Mouse (Mus musculus) heart, embryonic 15.5 days (tissue): ENCODE data around the gene Prkca. TPM values are rescaled to one million over a fixed set of nuclear protein-coding genes. Genes with fewer than 3 reads are reported as not detected.
A peak's percentile ranks its signal among the peaks of the same experiment; 100 is the strongest.

Experiments
- ATAC-seq: fragments of 200-750 bp; cut with Nextera tagmentation; replicated peaks from 2 replicates; pipeline ENCODE4 v1.8.0; 2017; ENCODE audit warnings: low read depth, moderate TSS enrichment; ENCODE audit not compliant: insufficient number of reproducible peaks, insufficient read depth, low FRiP score
- H3K27ac ChIP-seq: fragments of 300-500 bp; sonication (generic); 2 replicates; pipeline ENCODE4 v1.5.1; 2015; ENCODE audit warnings: mild to moderate bottlenecking, inconsistent platforms
- H3K27me3 ChIP-seq: fragments of 300-500 bp; sonication (generic); 2 replicates; pipeline ENCODE4 v1.6.1; 2015; ENCODE audit warnings: inconsistent platforms
- H3K36me3 ChIP-seq: fragments of 300-500 bp; sonication (generic); 2 replicates; pipeline ENCODE4 v1.6.1; 2015; ENCODE audit warnings: mild to moderate bottlenecking, inconsistent platforms
- H3K4me1 ChIP-seq: fragments of 300-500 bp; sonication (generic); replicated peaks from 2 replicates; pipeline ENCODE4 v1.6.1; 2015; ENCODE audit warnings: inconsistent platforms
- H3K4me2 ChIP-seq: fragments of 300-500 bp; sonication (generic); 2 replicates; pipeline ENCODE4 v1.6.1; 2015; ENCODE audit warnings: inconsistent platforms, mild to moderate bottlenecking, moderate library complexity
- H3K4me3 ChIP-seq: fragments of 300-500 bp; sonication (generic); 2 replicates; pipeline ENCODE4 v1.5.1; 2015; ENCODE audit warnings: mild to moderate bottlenecking, inconsistent platforms
- H3K9ac ChIP-seq: fragments of 300-500 bp; sonication (generic); 2 replicates; pipeline ENCODE4 v1.6.1; 2015; ENCODE audit warnings: mild to moderate bottlenecking, inconsistent platforms
- H3K9me3 ChIP-seq: fragments of 300-500 bp; sonication (generic); replicated peaks from 2 replicates; pipeline ENCODE4 v1.6.1; 2016; ENCODE audit warnings: inconsistent platforms
- WGBS: fragments of 180-500 bp; shearing (Covaris S2); methylation state at CpG from one replicate; pipeline ENCODE4 v1.1.7; 2015; ENCODE audit warnings: mixed read lengths; 5-methylcytosine and 5-hydroxymethylcytosine counted together
- polyA plus RNA-seq: library from polyadenylated mRNA; unstranded; fragments of >200 nt; fragmentation: Nextera tagmentation; extraction: Ambion mirVana; gene quantifications from 2 replicates; pipeline ENCODE4 v1.2.1, GENCODE M21; 2015

Gene Prkca
- polyA plus RNA-seq, 1 experiment from 2014 or later: 13.7 TPM

- Histone ChIP-seq H3K27ac (no peak overlapping the region), H3K4me2 (no peak overlapping the region), H3K4me3 (no peak overlapping the region), H3K27me3 (no peaks in the 10 kb centered on the region), H3K9ac (no peak overlapping the region), H3K36me3 (no peaks in the 10 kb centered on the region), H3K9me3 (no peaks in the 10 kb centered on the region), H3K4me1 (peaks cover 55% of the 10 kb centered on the region)
- 73% methylated on average over 16 of the region's 16 CpGs for WGBS
- no peak for ATAC-seq
Observed at GRCm38 (mm10) chr11:108272601-108273414, 70.9 kb downstream of the Prkca start.

- 0 out of 2 replicates have a peak overlapping the region, but pooled peaks have one; percentile 26 for H3K9ac ChIP-seq
- no peak for ATAC-seq
- H3K4me3 ChIP-seq: no peak overlapping the region
- 43% methylated on average over 8 of the region's 8 CpGs for WGBS
- no peaks in the 10 kb centered on the region for H3K9me3 ChIP-seq
- H3K36me3 ChIP-seq: no peaks in the 10 kb centered on the region
- H3K4me2 ChIP-seq: no peak overlapping the region
- H3K27ac ChIP-seq: 0 out of 2 replicates have a peak overlapping the region, but pooled peaks have one; percentile 13
- peaks cover 60% of the 10 kb centered on the region for H3K4me1 ChIP-seq
- no peaks in the 10 kb centered on the region for H3K27me3 ChIP-seq
Observed at GRCm38 (mm10) chr11:108271305-108271704, 72.4 kb downstream of the Prkca start.

GRCm38 (mm10) chr11:108269516-108269915 lies 74.2 kb downstream of the Prkca start:
- Histone ChIP-seq H3K4me3 (no peak overlapping the region), H3K36me3 (no peaks in the 10 kb centered on the region), H3K9me3 (no peaks in the 10 kb centered on the region), H3K27ac (peak overlapping the region; percentile 28), H3K4me2 (no peak overlapping the region), H3K4me1 (peaks cover 64% of the 10 kb centered on the region), H3K9ac (no peak overlapping the region), H3K27me3 (no peaks in the 10 kb centered on the region)
- 45% methylated on average over 7 of the region's 7 CpGs for WGBS
- ATAC-seq: no peak

GRCm38 (mm10) chr11:108268421-108269322 lies 75.1 kb downstream of the Prkca start:
- H3K27ac ChIP-seq: peak overlapping the region; percentile 28; the same call in 1 of the 2 replicates
- H3K9ac ChIP-seq: no peak overlapping the region
- no peak overlapping the region for H3K4me2 ChIP-seq
- H3K9me3 ChIP-seq: no peaks in the 10 kb centered on the region
- H3K27me3 ChIP-seq: no peaks in the 10 kb centered on the region
- no peak for ATAC-seq
- no peak overlapping the region for H3K4me3 ChIP-seq
- H3K36me3 ChIP-seq: no peaks in the 10 kb centered on the region
- H3K4me1 ChIP-seq: peaks cover 62% of the 10 kb centered on the region
- 71% methylated on average over 12 of the region's 12 CpGs for WGBS

- Histone ChIP-seq H3K27me3 (no peaks in the 10 kb centered on the region), H3K4me1 (peaks cover 63% of the 10 kb centered on the region), H3K27ac (0 out of 2 replicates have a peak overlapping the region, but pooled peaks have one; percentile 55), H3K4me2 (no peak overlapping the region), H3K9ac (no peak overlapping the region), H3K9me3 (no peaks in the 10 kb centered on the region), H3K36me3 (no peaks in the 10 kb centered on the region), H3K4me3 (no peak overlapping the region)
- no peak for ATAC-seq
- 72% methylated on average over 7 of the region's 7 CpGs for WGBS
Observed at GRCm38 (mm10) chr11:108267825-108268224, 75.9 kb downstream of the Prkca start.

GRCm38 (mm10) chr11:108267066-108267465 lies 76.7 kb downstream of the Prkca start:
- H3K27me3 ChIP-seq: no peaks in the 10 kb centered on the region
- no peak overlapping the region for H3K9ac ChIP-seq
- H3K9me3 ChIP-seq: no peaks in the 10 kb centered on the region
- no peak overlapping the region for H3K4me3 ChIP-seq
- peak overlapping the region; percentile 55 for H3K27ac ChIP-seq
- no peaks in the 10 kb centered on the region for H3K36me3 ChIP-seq
- H3K4me1 ChIP-seq: peaks cover 58% of the 10 kb centered on the region
- no peak; the same call in 1 of the 2 replicates for ATAC-seq
- WGBS: 40% methylated on average over 3 of the region's 3 CpGs
- H3K4me2 ChIP-seq: 0 out of 2 replicates have a peak overlapping the region, but pooled peaks have one; percentile 13

- Histone ChIP-seq H3K27me3 (no peaks in the 10 kb centered on the region), H3K4me1 (peaks cover 61% of the 10 kb centered on the region), H3K9ac (no peak overlapping the region), H3K9me3 (no peaks in the 10 kb centered on the region), H3K27ac (no peak overlapping the region), H3K4me2 (no peak overlapping the region), H3K4me3 (no peak overlapping the region), H3K36me3 (no peaks in the 10 kb centered on the region)
- no peak for ATAC-seq
- WGBS: 22% methylated on average over 1 of the region's 1 CpGs
Observed at GRCm38 (mm10) chr11:108263868-108264267, 79.9 kb downstream of the Prkca start.

GRCm38 (mm10) chr11:108263406-108263805 lies 80.3 kb downstream of the Prkca start:
- Histone ChIP-seq H3K4me1 (peaks cover 61% of the 10 kb centered on the region), H3K27ac (no peak overlapping the region), H3K27me3 (no peaks in the 10 kb centered on the region), H3K4me3 (no peak overlapping the region), H3K9me3 (no peaks in the 10 kb centered on the region), H3K4me2 (no peak overlapping the region), H3K9ac (no peak overlapping the region), H3K36me3 (no peaks in the 10 kb centered on the region)
- ATAC-seq: no peak
- WGBS: 83% methylated on average over 3 of the region's 3 CpGs

GRCm38 (mm10) chr11:108261751-108262160 lies 82.0 kb downstream of the Prkca start:
- no peak for ATAC-seq
- 56% methylated on average over 7 of the region's 7 CpGs for WGBS

GRCm38 (mm10) chr11:108260775-108261517 lies 82.8 kb downstream of the Prkca start:
- Histone ChIP-seq H3K9me3 (no peaks in the 10 kb centered on the region), H3K9ac (no peak overlapping the region), H3K27ac (no peak overlapping the region), H3K27me3 (no peaks in the 10 kb centered on the region), H3K4me1 (peaks cover 59% of the 10 kb centered on the region), H3K36me3 (no peaks in the 10 kb centered on the region), H3K4me3 (no peak overlapping the region), H3K4me2 (no peak overlapping the region)
- 64% methylated on average over 6 of the region's 6 CpGs for WGBS
- ATAC-seq: no peak

More at GRCm38 (mm10) chr11:108261751-108262160, 82.0 kb downstream of the Prkca start:
- peaks cover 60% of the 10 kb centered on the region for H3K4me1 ChIP-seq
- no peak overlapping the region for H3K9ac ChIP-seq
- H3K9me3 ChIP-seq: no peaks in the 10 kb centered on the region
- no peaks in the 10 kb centered on the region for H3K27me3 ChIP-seq
- H3K27ac ChIP-seq: no peak overlapping the region
- H3K4me3 ChIP-seq: no peak overlapping the region
- H3K36me3 ChIP-seq: no peaks in the 10 kb centered on the region
- no peak overlapping the region for H3K4me2 ChIP-seq
